Mouse (Mus musculus) urinary bladder, postnatal 36 days (tissue): ENCODE results near the gene Man2a1.

Experiments
- DNase-seq, 2 experiments: peaks; one replicate each; pipeline ENCODE4 v3.0.0; 2022; ENCODE audit warnings: low spot score in 2 of 2, mixed read lengths in 1 of 2

Gene Man2a1

GRCm38 (mm10) chr17:64624439-64624838, 23.9 kb downstream of the Man2a1 start:
- no peak for DNase-seq

GRCm38 (mm10) chr17:64628796-64629195, 28.3 kb downstream of the Man2a1 start:
- no peak for DNase-seq

- DNase-seq, result no peak
Observed at GRCm38 (mm10) chr17:64629486-64629885, 28.9 kb downstream of the Man2a1 start.

GRCm38 (mm10) chr17:64630506-64630905, 30.0 kb downstream of the Man2a1 start:
- no peak for DNase-seq

- DNase-seq, result no peak
Observed at GRCm38 (mm10) chr17:64637868-64638537, 37.5 kb downstream of the Man2a1 start.

GRCm38 (mm10) chr17:64641376-64641775, 40.8 kb downstream of the Man2a1 start:
- DNase-seq, result no peak

- DNase-seq, result no peak
Observed at GRCm38 (mm10) chr17:64643644-64644043, 43.1 kb downstream of the Man2a1 start.

GRCm38 (mm10) chr17:64644888-64645605, 44.5 kb downstream of the Man2a1 start:
- no peak for DNase-seq

- no peak for DNase-seq
Observed at GRCm38 (mm10) chr17:64647396-64647795, 46.9 kb downstream of the Man2a1 start.

- DNase-seq, result no peak
Observed at GRCm38 (mm10) chr17:64650702-64651101, 50.2 kb downstream of the Man2a1 start.

- no peak for DNase-seq
Observed at GRCm38 (mm10) chr17:64653621-64654020, 53.1 kb downstream of the Man2a1 start.

- no peak for DNase-seq
Observed at GRCm38 (mm10) chr17:64659682-64660081, 59.1 kb downstream of the Man2a1 start.

GRCm38 (mm10) chr17:64666518-64666917, 66.0 kb downstream of the Man2a1 start:
- no peak for DNase-seq

- no peak for DNase-seq
Observed at GRCm38 (mm10) chr17:64668504-64668903, 68.0 kb downstream of the Man2a1 start.

GRCm38 (mm10) chr17:64674401-64674800, 73.9 kb downstream of the Man2a1 start:
- DNase-seq, result no peak

GRCm38 (mm10) chr17:64674980-64675379, 74.4 kb downstream of the Man2a1 start:
- no peak for DNase-seq

- DNase-seq, result no peak
Observed at GRCm38 (mm10) chr17:64676735-64677469, 76.4 kb downstream of the Man2a1 start.

- no peak for DNase-seq
Observed at GRCm38 (mm10) chr17:64681461-64681860, 80.9 kb downstream of the Man2a1 start.

- peak; percentile 21 to 53 for DNase-seq
Observed at GRCm38 (mm10) chr17:64681927-64682326, 81.4 kb downstream of the Man2a1 start.

- DNase-seq, result no peak
Observed at GRCm38 (mm10) chr17:64684088-64684487, 83.6 kb downstream of the Man2a1 start.

- DNase-seq, result peak in 1 of 2 experiments; percentile 67
Observed at GRCm38 (mm10) chr17:64685216-64685903, 84.8 kb downstream of the Man2a1 start.

GRCm38 (mm10) chr17:64689614-64690013, 89.1 kb downstream of the Man2a1 start:
- DNase-seq, result no peak
